Mouse (Mus musculus) erythroblast, embryonic 14.5 days (primary cell): ENCODE measurements around the gene Xylt1.

Source experiments
- GATA1 ChIP-seq: IDR thresholded peaks from 2 replicates; pipeline ENCODE4 v1.6.1; 2012; ENCODE audit warnings: low read length, inconsistent platforms, mixed read lengths
- TAL1 ChIP-seq: IDR thresholded peaks from 3 replicates; pipeline ENCODE4 v1.6.1; 2012; ENCODE audit warnings: low read length, inconsistent platforms, mixed read lengths

- TF ChIP-seq TAL1, result no peak
- no peak for TF ChIP-seq GATA1
These were observed 162.3 kb downstream of the Xylt1 start for GRCm38 (mm10) chr7:117543041-117543440.
